Mouse (Mus musculus) megakaryocyte, embryonic 14.5 days (primary cell): Measurements from ENCODE around the gene Cxcl9.

Source experiments
- FLI1 ChIP-seq: IDR thresholded peaks from 2 replicates; pipeline ENCODE4 v1.6.1; 2012; ENCODE audit warnings: low read length, inconsistent platforms, mixed read lengths
- GATA1 ChIP-seq: IDR thresholded peaks from 3 replicates; pipeline ENCODE4 v1.6.1; 2012; ENCODE audit warnings: mixed read lengths, low read length, inconsistent platforms, borderline replicate concordance

- TF ChIP-seq GATA1 (no peak), FLI1 (no peak)
Observed at GRCm38 (mm10) chr5:92364011-92364410, 36.1 kb upstream of the Cxcl9 start.
